Mouse (Mus musculus): Measurements from ENCODE around the gene Rxfp4. TPM values are rescaled to one million over a fixed set of nuclear protein-coding genes. Genes with fewer than 3 reads are reported as not detected.

Gene Rxfp4
- total and polyA plus RNA-seq, 2 experiments from 2014 or later = not detected

DNA sequence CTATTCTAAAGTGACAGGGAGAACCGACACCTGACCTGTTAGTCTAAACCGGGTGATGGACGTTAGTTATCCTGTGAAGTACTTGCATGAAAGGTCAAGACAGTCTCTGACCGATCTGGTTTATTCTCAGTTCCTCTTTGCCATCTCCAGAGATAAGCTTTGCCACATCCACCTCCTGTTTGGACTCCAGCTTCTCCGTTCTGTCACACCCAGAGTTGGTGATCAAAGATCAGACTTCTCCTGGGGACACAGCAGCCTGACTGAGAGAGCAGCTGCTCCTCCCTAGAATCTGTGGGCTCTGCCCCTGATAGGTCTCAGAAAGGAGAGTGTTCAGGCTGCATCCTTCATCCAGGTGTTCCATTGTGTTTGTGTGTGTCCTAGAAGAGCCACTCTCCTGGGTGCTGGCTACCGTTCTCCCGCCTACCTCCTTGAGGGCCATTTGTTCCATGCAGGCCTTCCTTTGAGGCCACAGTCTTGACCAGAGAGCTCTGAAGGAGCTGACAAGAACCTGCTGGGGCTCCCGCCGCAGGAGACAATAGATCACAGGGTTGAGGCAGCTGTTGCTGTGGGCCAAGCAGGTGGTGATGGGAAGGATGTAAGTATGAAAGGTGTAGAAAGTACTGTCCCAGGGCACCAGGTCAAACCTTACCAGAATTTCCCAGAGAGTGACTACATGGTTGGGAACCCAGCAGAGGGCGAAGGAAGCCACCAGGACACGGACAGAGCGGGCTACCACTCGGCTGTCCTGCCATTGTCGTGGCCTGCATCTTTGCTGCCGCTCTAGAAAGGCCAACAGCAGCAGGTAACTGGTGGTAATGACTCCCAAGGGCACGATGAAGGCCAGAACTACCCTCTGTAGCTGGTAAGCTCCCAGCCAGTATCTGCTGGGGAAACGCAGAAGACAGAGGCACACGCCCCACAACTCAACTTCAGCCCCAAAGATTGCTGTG, 998 bp downstream of the Rxfp4 start:
- H3K4me3 ChIP-seq (ENCODE audit: low read depth, low read length) = no peak overlapping the region
- DNase-seq = no peak
- no peaks in the 10 kb centered on the region for H3K4me1 ChIP-seq (ENCODE audit: insufficient read depth)
- TF ChIP-seq CTCF (IDR thresholded peaks at IDR 0.05; ENCODE audit: low read depth) = no peak
- H3K4me2 ChIP-seq (ENCODE audit: low read depth) = no peak overlapping the region
- H3K9me3 ChIP-seq (ENCODE audit: low read length) = no peaks in the 10 kb centered on the region
- H3K27me3 ChIP-seq (ENCODE audit: insufficient read depth, low read length) = no peaks in the 10 kb centered on the region
- no peak for ATAC-seq
- no peak overlapping the region for H3K9ac ChIP-seq
- 82% methylated on average over 18 of the region's 18 CpGs for WGBS
- H3K36me3 ChIP-seq (ENCODE audit: insufficient read depth) = peaks cover 19% of the 10 kb centered on the region
- H3K27ac ChIP-seq (ENCODE audit: low read depth, low read length) = no peak overlapping the region

GRCm38 (mm10) chr3:88650713-88651504, 2.0 kb downstream of the Rxfp4 start:
- ATAC-seq = no peak
- 75% methylated on average over 13 of the region's 13 CpGs for WGBS
- no peak for DNase-seq
- no peak overlapping the region for H3K9ac ChIP-seq
- H3K4me3 ChIP-seq (ENCODE audit: low read depth, low read length) = no peak overlapping the region
- no peaks in the 10 kb centered on the region for H3K9me3 ChIP-seq (ENCODE audit: low read length)
- H3K27me3 ChIP-seq (ENCODE audit: insufficient read depth, low read length) = no peaks in the 10 kb centered on the region
- H3K4me2 ChIP-seq (ENCODE audit: low read depth) = no peak overlapping the region
- no peak overlapping the region for H3K27ac ChIP-seq (ENCODE audit: low read depth, low read length)
- no peak for TF ChIP-seq CTCF (IDR thresholded peaks at IDR 0.05; ENCODE audit: low read depth)
- H3K4me1 ChIP-seq (ENCODE audit: insufficient read depth) = no peaks in the 10 kb centered on the region
- H3K36me3 ChIP-seq (ENCODE audit: insufficient read depth) = peaks cover 29% of the 10 kb centered on the region

GRCm38 (mm10) chr3:88649967-88650366, 3.0 kb downstream of the Rxfp4 start:
- Histone ChIP-seq H3K27me3 (ENCODE audit: insufficient read depth, low read length) (no peaks in the 10 kb centered on the region), H3K9me3 (ENCODE audit: low read length) (no peaks in the 10 kb centered on the region), H3K9ac (no peak overlapping the region), H3K27ac (ENCODE audit: low read depth, low read length) (no peak overlapping the region), H3K4me1 (ENCODE audit: insufficient read depth) (no peaks in the 10 kb centered on the region), H3K4me3 (ENCODE audit: low read depth, low read length) (no peak overlapping the region), H3K4me2 (ENCODE audit: low read depth) (no peak overlapping the region), H3K36me3 (ENCODE audit: insufficient read depth) (peaks cover 36% of the 10 kb centered on the region)
- 95% methylated on average over 13 of the region's 13 CpGs for WGBS
- DNase-seq (no peak), ATAC-seq (no peak)
- TF ChIP-seq CTCF (IDR thresholded peaks at IDR 0.05; ENCODE audit: low read depth) = no peak

GRCm38 (mm10) chr3:88649186-88649585, 3.8 kb downstream of the Rxfp4 start:
- peaks cover 44% of the 10 kb centered on the region for H3K36me3 ChIP-seq (ENCODE audit: insufficient read depth)
- H3K27me3 ChIP-seq (ENCODE audit: insufficient read depth, low read length) = no peaks in the 10 kb centered on the region
- 86% methylated on average over 10 of the region's 10 CpGs for WGBS
- no peaks in the 10 kb centered on the region for H3K9me3 ChIP-seq (ENCODE audit: low read length)
- no peak overlapping the region for H3K4me2 ChIP-seq (ENCODE audit: low read depth)
- no peak for TF ChIP-seq CTCF (IDR thresholded peaks at IDR 0.05; ENCODE audit: low read depth)
- no peak for DNase-seq
- no peaks in the 10 kb centered on the region for H3K4me1 ChIP-seq (ENCODE audit: insufficient read depth)
- no peak overlapping the region for H3K27ac ChIP-seq (ENCODE audit: low read depth, low read length)
- no peak overlapping the region for H3K9ac ChIP-seq
- H3K4me3 ChIP-seq (ENCODE audit: low read depth, low read length) = no peak overlapping the region
- no peak for ATAC-seq

DNA sequence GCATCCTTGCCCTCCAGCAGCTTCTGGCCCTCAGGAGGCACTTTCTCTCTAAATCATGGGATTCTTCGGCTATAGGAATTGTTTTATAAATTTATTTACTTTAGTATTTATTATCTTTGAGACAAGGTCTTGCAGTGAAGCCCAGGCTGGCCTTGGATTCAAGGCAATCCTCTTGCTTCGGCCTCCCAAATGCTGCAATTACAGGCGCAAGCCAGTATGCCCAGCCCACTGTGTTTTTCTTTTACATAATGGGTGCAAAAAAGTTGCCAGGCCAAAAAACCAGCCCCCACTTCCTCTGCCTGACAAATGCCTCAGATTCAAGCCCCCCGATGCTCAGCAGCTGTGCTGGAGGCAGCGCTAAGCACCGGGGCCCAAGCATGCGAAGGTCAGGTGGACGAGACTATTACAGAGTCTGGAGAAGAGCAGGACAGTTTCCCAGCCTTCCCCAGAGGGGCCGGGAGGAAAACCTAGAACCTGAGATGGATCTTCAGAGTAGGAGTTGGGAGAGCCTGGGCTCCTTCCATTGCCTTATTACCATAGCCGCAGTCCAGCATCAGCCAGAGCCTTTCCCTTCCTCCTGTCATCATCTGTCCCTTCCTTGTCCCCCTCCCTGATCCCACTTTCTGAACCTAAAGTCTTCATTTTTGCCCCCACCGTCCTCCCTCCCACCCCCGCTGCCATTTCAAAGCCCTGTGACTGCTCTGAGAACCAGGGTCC, 4.3 kb downstream of the Rxfp4 start:
- Histone ChIP-seq H3K4me1 (ENCODE audit: insufficient read depth) (no peaks in the 10 kb centered on the region), H3K9me3 (ENCODE audit: low read length) (no peaks in the 10 kb centered on the region), H3K4me3 (ENCODE audit: low read depth, low read length) (no peak overlapping the region), H3K36me3 (ENCODE audit: insufficient read depth) (peaks cover 50% of the 10 kb centered on the region), H3K27me3 (ENCODE audit: insufficient read depth, low read length) (no peaks in the 10 kb centered on the region), H3K4me2 (ENCODE audit: low read depth) (no peak overlapping the region), H3K27ac (ENCODE audit: low read depth, low read length) (peak overlapping the region; percentile 45; the same call in 1 of the 2 replicates), H3K9ac (no peak overlapping the region)
- DNase-seq (no peak), ATAC-seq (no peak)
- no peak for TF ChIP-seq CTCF (IDR thresholded peaks at IDR 0.05; ENCODE audit: low read depth)
- 83% methylated on average over 12 of the region's 12 CpGs for WGBS

- no peak overlapping the region for H3K4me2 ChIP-seq (ENCODE audit: low read depth)
- H3K4me3 ChIP-seq (ENCODE audit: low read depth, low read length) = no peak overlapping the region
- peak overlapping the region; percentile 45; the same call in 1 of the 2 replicates for H3K27ac ChIP-seq (ENCODE audit: low read depth, low read length)
- no peaks in the 10 kb centered on the region for H3K27me3 ChIP-seq (ENCODE audit: insufficient read depth, low read length)
- peaks cover 57% of the 10 kb centered on the region for H3K36me3 ChIP-seq (ENCODE audit: insufficient read depth)
- ATAC-seq = peak; percentile 76
- DNase-seq = peak; percentile 28
- no peak for TF ChIP-seq CTCF (IDR thresholded peaks at IDR 0.05; ENCODE audit: low read depth)
- no peaks in the 10 kb centered on the region for H3K9me3 ChIP-seq (ENCODE audit: low read length)
- no peak overlapping the region for H3K9ac ChIP-seq
- H3K4me1 ChIP-seq (ENCODE audit: insufficient read depth) = no peaks in the 10 kb centered on the region
- WGBS = 73% methylated on average over 14 of the region's 14 CpGs
These were observed 5.0 kb downstream of the Rxfp4 start for GRCm38 (mm10) chr3:88647779-88648413.

Data from forebrain, postnatal 0 days (tissue).